Mouse (Mus musculus) G1E (cell line): Measurements from ENCODE around the gene Prkcz.

Experiments used
- CTCF ChIP-seq: IDR thresholded peaks from 2 replicates; pipeline ENCODE4 v1.5.1; 2012; ENCODE audit warnings: low read depth, low read length, inconsistent platforms, mixed read lengths
- GATA1 ChIP-seq: IDR thresholded peaks from 2 replicates; pipeline ENCODE4 v1.6.1; 2012; ENCODE audit warnings: borderline replicate concordance, low read length, inconsistent platforms, mixed read lengths
- POLR2AphosphoS5 ChIP-seq: IDR thresholded peaks from 2 replicates; pipeline ENCODE4 v1.6.1; 2012; ENCODE audit warnings: low read depth, low read length, inconsistent platforms; ENCODE audit not compliant: insufficient replicate concordance

- no peak for TF ChIP-seq CTCF
- no peak for TF ChIP-seq GATA1
- TF ChIP-seq POLR2AphosphoS5 = no peak
Observed at GRCm38 (mm10) chr4:155281652-155282051, 79.5 kb downstream of the Prkcz start.
